Mouse (Mus musculus): ENCODE data around the gene Tas2r109.
"Not testable (repeated sequence)": the region's sequence is repeated elsewhere in the genome, so short reads cannot be mapped to it uniquely, and the experiment has no call there.

GRCm38 (mm10) chr6:132941376-132941775 lies 39.4 kb downstream of the Tas2r109 start:
- TF ChIP-seq CTCF, EP300 (IDR thresholded peaks at IDR 0.05; ENCODE audit: low read depth): not testable (repeated sequence)
